Comparison of ENCODE assay signal across 16 mouse cellular contexts in genomic region chr2:157988416-157989190, GRCm38 (mm10). TPM values are rescaled to one million over a fixed set of nuclear protein-coding genes. Genes with fewer than 3 reads are reported as not detected.
A peak's percentile ranks its signal among the peaks of the same experiment; 100 is the strongest.
DNase-seq lines count a peak whose midpoint lies in the region; ATAC-seq and TF ChIP-seq lines count a peak whose summit lies in the region.
"Had no signal": no experiment of that assay in that cellular context is flagged by ENCODE, and none has a peak within 500 bp of the region (broad histone marks: within the 10 kb centered on the region; RNA-seq: fewer than 3 reads in every experiment).

No protein-coding gene starts in this region.

- WGBS in heart, embryonic 13.5 days = 40% methylated on average over 7 of the region's 7 CpGs
- WGBS in forebrain, embryonic 14.5 days = 72% methylated on average over 7 of the region's 7 CpGs
- WGBS in hindbrain, postnatal 0 days = 54% methylated on average over 7 of the region's 7 CpGs
- 52% methylated on average over 7 of the region's 7 CpGs for WGBS in midbrain, embryonic 14.5 days

- H3K9ac ChIP-seq in heart, embryonic 13.5 days = 0 out of 2 replicates have a peak overlapping the region, but pooled peaks have one; percentile 0
- H3K9ac ChIP-seq in forebrain, embryonic 14.5 days (ENCODE audit: low read length) = peak overlapping the region; percentile 13; the same call in 1 of the 2 replicates
- H3K9ac ChIP-seq in hindbrain, postnatal 0 days (replicated peaks; ENCODE audit: low read length) = no peak overlapping the region
- H3K9ac ChIP-seq in midbrain, embryonic 14.5 days (replicated peaks; ENCODE audit: low read length) = 0 out of 2 replicates have a peak overlapping the region, but pooled peaks have one; percentile 1
- H3K9ac ChIP-seq: limb, embryonic 12.5 days; liver, embryonic 15.5 days had no signal

- no peak overlapping the region for H3K4me3 ChIP-seq in heart, embryonic 13.5 days
- no peak overlapping the region for H3K4me3 ChIP-seq in forebrain, embryonic 14.5 days (ENCODE audit: low read depth, low read length)
- no peak overlapping the region for H3K4me3 ChIP-seq in hindbrain, postnatal 0 days (ENCODE audit: low read length)
- no peak overlapping the region for H3K4me3 ChIP-seq in midbrain, embryonic 14.5 days (replicated peaks; ENCODE audit: low read depth, low read length)
- H3K4me3 ChIP-seq: left cerebral cortex, adult 2 months; limb, embryonic 12.5 days; liver, embryonic 15.5 days had no signal

- no peaks in the 10 kb centered on the region for H3K27me3 ChIP-seq in heart, embryonic 13.5 days (replicated peaks)
- no peaks in the 10 kb centered on the region for H3K27me3 ChIP-seq in forebrain, embryonic 14.5 days (replicated peaks; ENCODE audit: control insufficient read depth, insufficient read depth, low read length)
- H3K27me3 ChIP-seq in hindbrain, postnatal 0 days (ENCODE audit: insufficient read depth, low read length) = no peaks in the 10 kb centered on the region
- H3K27me3 ChIP-seq in midbrain, embryonic 14.5 days (ENCODE audit: control insufficient read depth, insufficient read depth, low read length) = no peaks in the 10 kb centered on the region
- H3K27me3 ChIP-seq: limb, embryonic 12.5 days; liver, embryonic 15.5 days had no signal

- no peak for ATAC-seq in heart, embryonic 13.5 days (ENCODE audit: extremely low read depth, insufficient number of reproducible peaks, low FRiP score, low TSS enrichment)
- 0 out of 2 replicates have a peak, but pooled peaks have one; percentile 20 for ATAC-seq in forebrain, embryonic 14.5 days
- ATAC-seq in hindbrain, postnatal 0 days = no peak
- no peak for ATAC-seq in midbrain, embryonic 14.5 days (ENCODE audit: low FRiP score, low TSS enrichment)

- H3K27ac ChIP-seq in heart, embryonic 13.5 days (replicated peaks) = peak overlapping the region; percentile 39
- peak overlapping the region; percentile 66 for H3K27ac ChIP-seq in forebrain, embryonic 14.5 days (ENCODE audit: low read depth, low read length)
- H3K27ac ChIP-seq in hindbrain, postnatal 0 days = peak overlapping the region; percentile 1; the same call in 1 of the 2 replicates
- peak overlapping the region; percentile 65 for H3K27ac ChIP-seq in midbrain, embryonic 14.5 days (replicated peaks; ENCODE audit: low read depth, low read length)
- H3K27ac ChIP-seq: left cerebral cortex, adult 2 months; limb, embryonic 12.5 days; liver, embryonic 15.5 days; stomach, postnatal 0 days had no signal

- H3K9me3 ChIP-seq in heart, embryonic 13.5 days = no peaks in the 10 kb centered on the region
- H3K9me3 ChIP-seq in forebrain, embryonic 14.5 days (replicated peaks; ENCODE audit: control insufficient read depth, low read length) = no peaks in the 10 kb centered on the region
- no peaks in the 10 kb centered on the region for H3K9me3 ChIP-seq in hindbrain, postnatal 0 days (ENCODE audit: low read length)
- no peaks in the 10 kb centered on the region for H3K9me3 ChIP-seq in midbrain, embryonic 14.5 days (ENCODE audit: control insufficient read depth, low read length)
- H3K9me3 ChIP-seq: limb, embryonic 12.5 days; liver, embryonic 15.5 days had no signal

- H3K4me1 ChIP-seq in heart, embryonic 13.5 days = peaks cover 47% of the 10 kb centered on the region
- peaks cover 6% of the 10 kb centered on the region for H3K4me1 ChIP-seq in forebrain, embryonic 14.5 days (ENCODE audit: control insufficient read depth, insufficient read depth, low read length)
- H3K4me1 ChIP-seq in hindbrain, postnatal 0 days (ENCODE audit: insufficient read depth, low read length) = no peaks in the 10 kb centered on the region
- peaks cover 23% of the 10 kb centered on the region for H3K4me1 ChIP-seq in midbrain, embryonic 14.5 days (ENCODE audit: control insufficient read depth, insufficient read depth, low read length)
- H3K4me1 ChIP-seq: limb, embryonic 12.5 days had no signal

- no peak overlapping the region for H3K4me2 ChIP-seq in heart, embryonic 13.5 days
- H3K4me2 ChIP-seq in forebrain, embryonic 14.5 days (ENCODE audit: low read length) = no peak overlapping the region
- H3K4me2 ChIP-seq in hindbrain, postnatal 0 days (ENCODE audit: low read depth, low read length) = no peak overlapping the region
- H3K4me2 ChIP-seq in midbrain, embryonic 14.5 days (ENCODE audit: low read length) = no peak overlapping the region
- H3K4me2 ChIP-seq: limb, embryonic 12.5 days; liver, embryonic 15.5 days had no signal

- no peak for DNase-seq in heart, postnatal 25 days (ENCODE audit: low spot score)
- peak; percentile 34 for DNase-seq in forebrain, embryonic 14.5 days (ENCODE audit: low spot score)
- no peak for DNase-seq in hindbrain, postnatal 0 days (ENCODE audit: low spot score)
- peak; percentile 31 for DNase-seq in midbrain, embryonic 14.5 days
- no peak for DNase-seq in adrenal gland, postnatal 10 days
- no peak for DNase-seq in thymus, postnatal 14 days
- DNase-seq in gastrocnemius, postnatal 4 days (ENCODE audit: low spot score in 2 of 2) = no peak
- DNase-seq: cerebellum, adult 2 months; gastrocnemius, postnatal 10 days; heart, postnatal 10 days; lung, postnatal 36 days had no signal

- no peak for TF ChIP-seq CTCF in hindbrain, postnatal 0 days (IDR thresholded peaks at IDR 0.05; ENCODE audit: low read depth)

- peaks cover 39% of the 10 kb centered on the region for H3K36me3 ChIP-seq in heart, embryonic 13.5 days
- H3K36me3 ChIP-seq in forebrain, embryonic 14.5 days (ENCODE audit: control insufficient read depth, insufficient read depth, low read length) = peaks cover 21% of the 10 kb centered on the region
- H3K36me3 ChIP-seq in hindbrain, postnatal 0 days (ENCODE audit: insufficient read depth, low read length) = no peaks in the 10 kb centered on the region
- peaks cover 19% of the 10 kb centered on the region for H3K36me3 ChIP-seq in midbrain, embryonic 14.5 days (ENCODE audit: control insufficient read depth, insufficient read depth, low read length)

- intact Hi-C loops in heart, postnatal 25 days (cut with DNase I) = no loop called here

RNA-seq across cellular contexts. Expression of gene Tti1, which starts 39.6 kb away (rescaled TPM):
- polyA plus RNA-seq in heart, embryonic 13.5 days (2015; fragmentation: Nextera tagmentation; extraction: Ambion mirVana) = 22.1 and 24.5 TPM in 2 replicates
- total RNA-seq in heart, postnatal 25 days (2021) = 10 to 100 TPM; 22.1 to 25.2 TPM
- polyA plus RNA-seq in forebrain, embryonic 14.5 days (2014; fragmentation: Nextera tagmentation; extraction: Ambion mirVana) = 17.5 and 17.6 TPM in 2 replicates
- total RNA-seq in hindbrain, postnatal 0 days (2014; rRNA removed) = 18.2 and 19.4 TPM in 2 replicates
- 9.5 and 10.3 TPM in 2 replicates for polyA plus RNA-seq in hindbrain, postnatal 0 days (2015; fragmentation: Nextera tagmentation; extraction: Ambion mirVana)
- 11.4 and 20.5 TPM in 2 replicates for polyA plus RNA-seq in midbrain, embryonic 14.5 days (2014; fragmentation: Nextera tagmentation; extraction: Ambion mirVana)
- 10 to 100 TPM; 18.6 to 19.8 TPM for total RNA-seq in adrenal gland, postnatal 10 days (2021)
- total RNA-seq in gastrocnemius, postnatal 4 days (2021) = 10 to 100 TPM; 20.9 to 24.3 TPM

RNA-seq across cellular contexts. Expression of gene Rprd1b, which starts 39.7 kb away (rescaled TPM):
- polyA plus RNA-seq in heart, embryonic 13.5 days (2015; fragmentation: Nextera tagmentation; extraction: Ambion mirVana) = 26.7 and 27.4 TPM in 2 replicates
- total RNA-seq in heart, postnatal 25 days (2021) = 10 to 100 TPM; 25.5 to 29.4 TPM
- polyA plus RNA-seq in forebrain, embryonic 14.5 days (2014; fragmentation: Nextera tagmentation; extraction: Ambion mirVana) = 31.1 and 37.7 TPM in 2 replicates
- 26.3 and 31.3 TPM in 2 replicates for total RNA-seq in hindbrain, postnatal 0 days (2014; rRNA removed)
- polyA plus RNA-seq in hindbrain, postnatal 0 days (2015; fragmentation: Nextera tagmentation; extraction: Ambion mirVana) = 19.8 and 20.4 TPM in 2 replicates
- 32.9 and 40.2 TPM in 2 replicates for polyA plus RNA-seq in midbrain, embryonic 14.5 days (2014; fragmentation: Nextera tagmentation; extraction: Ambion mirVana)
- total RNA-seq in adrenal gland, postnatal 10 days (2021) = 10 to 100 TPM; 25.0 to 39.9 TPM
- total RNA-seq in gastrocnemius, postnatal 4 days (2021) = 10 to 100 TPM; 47.9 to 54.9 TPM

Comparison
In these comparisons a context has a peak if more than half of its experiments do, and no peak if none do; other contexts are left out.
1. H3K27ac ChIP-seq: peak in every context shown above with its lines; median percentile 66 in forebrain, embryonic 14.5 days; 65 in midbrain, embryonic 14.5 days; 39 in heart, embryonic 13.5 days; 1 in hindbrain, postnatal 0 days.
2. DNase-seq: peak in forebrain, embryonic 14.5 days (single experiment) and midbrain, embryonic 14.5 days (single experiment); none in heart, postnatal 25 days (single experiment), hindbrain, postnatal 0 days (single experiment), adrenal gland, postnatal 10 days (single experiment), thymus, postnatal 14 days (single experiment) and gastrocnemius, postnatal 4 days (0 of 2).